Mouse (Mus musculus) embryonic facial prominence, embryonic 10.5 days (tissue): ENCODE measurements around the gene Macf1. TPM values are rescaled to one million over a fixed set of nuclear protein-coding genes. Genes with fewer than 3 reads are reported as not detected.
"Not testable (repeated sequence)": the region's sequence is repeated elsewhere in the genome, so short reads cannot be mapped to it uniquely, and the experiment has no call there.

Experiments used
- DNase-seq: peaks from one replicate; pipeline ENCODE4 v3.0.0-alpha.2; 2017; ENCODE audit warnings: low spot score
- H3K27ac ChIP-seq: fragments of 300-500 bp; sonication (generic); replicated peaks from 2 replicates; pipeline ENCODE4 v1.5.1; 2016; ENCODE audit warnings: mild to moderate bottlenecking
- H3K27me3 ChIP-seq: fragments of 300-500 bp; sonication (generic); replicated peaks from 2 replicates; pipeline ENCODE4 v1.6.1; 2016; ENCODE audit warnings: low read depth, mild to moderate bottlenecking; ENCODE audit not compliant: poor library complexity, severe bottlenecking
- H3K36me3 ChIP-seq: fragments of 300-500 bp; sonication (generic); replicated peaks from 2 replicates; pipeline ENCODE4 v1.6.1; 2016; ENCODE audit warnings: mild to moderate bottlenecking, moderate library complexity
- H3K4me1 ChIP-seq: fragments of 300-500 bp; sonication (generic); 2 replicates; pipeline ENCODE4 v1.6.1; 2016
- H3K4me3 ChIP-seq: fragments of 300-500 bp; sonication (generic); 2 replicates; pipeline ENCODE4 v1.5.1; 2016; ENCODE audit warnings: mild to moderate bottlenecking, moderate library complexity
- H3K9me3 ChIP-seq: fragments of 300-500 bp; sonication (generic); 2 replicates; pipeline ENCODE4 v1.6.1; 2016; ENCODE audit warnings: mild to moderate bottlenecking
- WGBS: fragments of 180-500 bp; shearing (Covaris S2); methylation state at CpG from one replicate; pipeline ENCODE4 v1.1.7; 2016; 5-methylcytosine and 5-hydroxymethylcytosine counted together
- polyA plus RNA-seq: library from polyadenylated mRNA; unstranded; fragments of >200 nt; fragmentation: Nextera tagmentation; extraction: Ambion mirVana; gene quantifications from 2 replicates; pipeline ENCODE4 v1.2.1, GENCODE M21; 2016

Macf1 gene
- polyA plus RNA-seq, 1 experiment from 2014 or later: 47.4 TPM

- no peak overlapping the region for H3K4me3 ChIP-seq
- H3K27ac ChIP-seq: no peak overlapping the region
- peaks cover 15% of the 10 kb centered on the region for H3K4me1 ChIP-seq
- DNase-seq: no peak
- peaks cover 18% of the 10 kb centered on the region for H3K36me3 ChIP-seq
- H3K9me3 ChIP-seq: no peaks in the 10 kb centered on the region
- WGBS: 93% methylated on average over 3 of the region's 3 CpGs
- H3K27me3 ChIP-seq: no peaks in the 10 kb centered on the region
Observed at GRCm38 (mm10) chr4:123548317-123548716, 135.8 kb downstream of the Macf1 start.

GRCm38 (mm10) chr4:123543691-123544090, 140.5 kb downstream of the Macf1 start:
- Histone ChIP-seq H3K4me3 (no peak overlapping the region), H3K36me3 (peaks cover 32% of the 10 kb centered on the region), H3K27me3 (no peaks in the 10 kb centered on the region), H3K27ac (no peak overlapping the region), H3K4me1 (0 out of 2 replicates have a peak, but pooled peaks cover 2% of the 10 kb centered on the region), H3K9me3 (no peaks in the 10 kb centered on the region)
- no peak for DNase-seq

GRCm38 (mm10) chr4:123535271-123535670, 148.9 kb downstream of the Macf1 start:
- Histone ChIP-seq H3K9me3 (no peaks in the 10 kb centered on the region), H3K36me3 (peaks cover 24% of the 10 kb centered on the region), H3K4me3 (no peak overlapping the region), H3K27me3 (no peaks in the 10 kb centered on the region), H3K4me1 (no peaks in the 10 kb centered on the region), H3K27ac (no peak overlapping the region)
- WGBS: 59% methylated on average over 1 of the region's 1 CpGs
- DNase-seq: peak; percentile 51

GRCm38 (mm10) chr4:123532001-123532400, 152.2 kb downstream of the Macf1 start:
- Histone ChIP-seq H3K4me3 (no peak overlapping the region), H3K36me3 (peaks cover 2% of the 10 kb centered on the region; the same call in 1 of the 2 replicates), H3K9me3 (no peaks in the 10 kb centered on the region), H3K4me1 (peaks cover 29% of the 10 kb centered on the region), H3K27me3 (no peaks in the 10 kb centered on the region), H3K27ac (no peak overlapping the region)
- no peak for DNase-seq
- WGBS: 39% methylated on average over 3 of the region's 3 CpGs

GRCm38 (mm10) chr4:123530976-123531375, 153.2 kb downstream of the Macf1 start:
- H3K4me1 ChIP-seq: peaks cover 38% of the 10 kb centered on the region
- no peak overlapping the region for H3K4me3 ChIP-seq
- 77% methylated on average over 6 of the region's 6 CpGs for WGBS
- H3K9me3 ChIP-seq: no peaks in the 10 kb centered on the region
- no peaks in the 10 kb centered on the region for H3K27me3 ChIP-seq
- 0 out of 2 replicates have a peak, but pooled peaks cover 6% of the 10 kb centered on the region for H3K36me3 ChIP-seq
- no peak for DNase-seq
- H3K27ac ChIP-seq: no peak overlapping the region

GRCm38 (mm10) chr4:123529230-123529629, 154.9 kb downstream of the Macf1 start:
- H3K27ac ChIP-seq: no peak overlapping the region
- H3K36me3 ChIP-seq: 0 out of 2 replicates have a peak, but pooled peaks cover 6% of the 10 kb centered on the region
- DNase-seq: peak; percentile 44
- H3K9me3 ChIP-seq: no peaks in the 10 kb centered on the region
- no peak overlapping the region for H3K4me3 ChIP-seq
- no peaks in the 10 kb centered on the region for H3K27me3 ChIP-seq
- whole genome bisulfite sequencing: 50% methylated on average over 6 of the region's 6 CpGs
- H3K4me1 ChIP-seq: peaks cover 42% of the 10 kb centered on the region

- H3K36me3 ChIP-seq: 0 out of 2 replicates have a peak, but pooled peaks cover 6% of the 10 kb centered on the region
- peak overlapping the region; percentile 46 for H3K4me3 ChIP-seq
- H3K27me3 ChIP-seq: no peaks in the 10 kb centered on the region
- peaks cover 52% of the 10 kb centered on the region for H3K4me1 ChIP-seq
- peak; percentile 49 for DNase-seq
- no peaks in the 10 kb centered on the region for H3K9me3 ChIP-seq
- 4% methylated on average over 8 of the region's 8 CpGs for WGBS
- peak overlapping the region; percentile 73 for H3K27ac ChIP-seq
Observed at GRCm38 (mm10) chr4:123527607-123528010, 156.6 kb downstream of the Macf1 start.

- peaks cover 52% of the 10 kb centered on the region for H3K4me1 ChIP-seq
- 0 out of 2 replicates have a peak, but pooled peaks cover 6% of the 10 kb centered on the region for H3K36me3 ChIP-seq
- H3K27ac ChIP-seq: peak overlapping the region; percentile 73
- peak overlapping the region; percentile 46 for H3K4me3 ChIP-seq
- no peaks in the 10 kb centered on the region for H3K9me3 ChIP-seq
- H3K27me3 ChIP-seq: no peaks in the 10 kb centered on the region
- 37% methylated on average over 10 of the region's 10 CpGs for WGBS
- no peak for DNase-seq
Observed at GRCm38 (mm10) chr4:123526779-123527280, 157.3 kb downstream of the Macf1 start.

- DNase-seq: no peak
- Histone ChIP-seq H3K4me3 (no peak overlapping the region), H3K9me3 (no peaks in the 10 kb centered on the region), H3K4me1 (peaks cover 49% of the 10 kb centered on the region), H3K27ac (no peak overlapping the region), H3K36me3 (0 out of 2 replicates have a peak, but pooled peaks cover 6% of the 10 kb centered on the region), H3K27me3 (no peaks in the 10 kb centered on the region)
- 89% methylated on average over 5 of the region's 5 CpGs for WGBS
Observed at GRCm38 (mm10) chr4:123524746-123525145, 159.4 kb downstream of the Macf1 start.

GRCm38 (mm10) chr4:123520123-123520522, 164.0 kb downstream of the Macf1 start:
- not testable (repeated sequence) for H3K36me3 ChIP-seq, DNase-seq, H3K4me3 ChIP-seq, H3K27me3 ChIP-seq, H3K9me3 ChIP-seq, H3K27ac ChIP-seq
- 89% methylated on average over 5 of the region's 5 CpGs for WGBS
- H3K4me1 ChIP-seq: peaks cover 10% of the 10 kb centered on the region

GRCm38 (mm10) chr4:123515673-123516072, 168.5 kb downstream of the Macf1 start:
- Histone ChIP-seq H3K27me3 (no peaks in the 10 kb centered on the region), H3K9me3 (no peaks in the 10 kb centered on the region), H3K4me3 (no peak overlapping the region), H3K4me1 (no peaks in the 10 kb centered on the region), H3K36me3 (peaks cover 27% of the 10 kb centered on the region), H3K27ac (no peak overlapping the region)
- DNase-seq: no peak
- 84% methylated on average over 1 of the region's 1 CpGs for WGBS

GRCm38 (mm10) chr4:123510201-123510600, 174.0 kb downstream of the Macf1 start:
- no peak for DNase-seq
- 73% methylated on average over 1 of the region's 1 CpGs for WGBS
- peaks cover 82% of the 10 kb centered on the region for H3K36me3 ChIP-seq
- H3K4me3 ChIP-seq: no peak overlapping the region
- H3K27ac ChIP-seq: no peak overlapping the region
- no peaks in the 10 kb centered on the region for H3K27me3 ChIP-seq
- H3K9me3 ChIP-seq: no peaks in the 10 kb centered on the region
- no peaks in the 10 kb centered on the region for H3K4me1 ChIP-seq

- 83% methylated on average over 3 of the region's 3 CpGs for WGBS
- Histone ChIP-seq H3K36me3 (peaks cover 98% of the 10 kb centered on the region), H3K4me1 (no peaks in the 10 kb centered on the region)
Observed at GRCm38 (mm10) chr4:123489086-123489485, 195.1 kb downstream of the Macf1 start.

More at GRCm38 (mm10) chr4:123489086-123489485, 195.1 kb downstream of the Macf1 start:
- Histone ChIP-seq H3K27me3 (no peaks in the 10 kb centered on the region), H3K27ac (no peak overlapping the region), H3K9me3 (no peaks in the 10 kb centered on the region), H3K4me3 (no peak overlapping the region)
- no peak for DNase-seq
